Mouse (Mus musculus) kidney, adult 18-20 months (tissue): Measurements from ENCODE around the gene Bpifa6.

Experiments
- DNase-seq: peaks from one replicate; pipeline ENCODE4 v3.0.0; 2021

Gene Bpifa6

DNA sequence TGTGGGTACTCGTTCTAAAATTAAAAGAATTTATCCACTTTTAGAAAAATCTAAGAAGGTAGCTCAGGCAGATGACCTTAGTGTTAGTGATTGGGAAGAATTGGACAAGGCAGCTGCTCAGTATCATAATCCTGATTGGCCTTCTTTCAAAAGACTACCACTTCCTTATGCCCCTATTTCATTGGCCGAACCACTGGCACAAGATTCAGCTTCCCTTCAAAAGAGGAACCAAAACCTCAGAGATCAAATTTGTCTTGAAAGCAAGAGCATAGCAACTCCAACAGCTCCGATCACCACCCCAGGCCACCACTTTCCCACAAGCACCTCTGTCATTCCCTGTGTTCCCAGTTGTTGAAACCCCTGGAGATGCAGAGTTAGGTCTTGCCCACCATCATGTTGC is 70.0 kb downstream of the Bpifa6 start:
- no peak for DNase-seq
